Mouse (Mus musculus): Measurements from ENCODE around the gene Rpgrip1.
A peak's percentile ranks its signal among the peaks of the same experiment; 100 is the strongest.
"Not testable (repeated sequence)": the region's sequence is repeated elsewhere in the genome, so short reads cannot be mapped to it uniquely, and the experiment has no call there.

Rpgrip1 gene

GRCm38 (mm10) chr14:52110346-52110745, at the start of gene Rpgrip1:
Gene Rpgrip1 (plus strand): TSS chr14:52110704.
- no peak for DNase-seq (ENCODE audit: low spot score in 2 of 2)

GRCm38 (mm10) chr14:52060800-52061199, 49.7 kb upstream of the Rpgrip1 start:
- DNase-seq (ENCODE audit: low spot score in 2 of 2) = no peak

- DNase-seq (ENCODE audit: low spot score in 2 of 2) = no peak
These were observed 48.7 kb upstream of the Rpgrip1 start for GRCm38 (mm10) chr14:52061798-52062197.

GRCm38 (mm10) chr14:52066135-52066534, 44.4 kb upstream of the Rpgrip1 start:
- DNase-seq (ENCODE audit: low spot score in 2 of 2) = no peak

- DNase-seq (ENCODE audit: low spot score in 2 of 2) = no peak
These were observed 38.8 kb upstream of the Rpgrip1 start for GRCm38 (mm10) chr14:52071599-52072137.

- no peak for DNase-seq (ENCODE audit: low spot score in 2 of 2)
These were observed 27.4 kb upstream of the Rpgrip1 start for GRCm38 (mm10) chr14:52083083-52083482.

- DNase-seq (ENCODE audit: low spot score in 2 of 2) = no peak
These were observed 16.0 kb upstream of the Rpgrip1 start for GRCm38 (mm10) chr14:52094533-52094932.

- not testable (repeated sequence) for DNase-seq (ENCODE audit: low spot score in 2 of 2)
These were observed 13.3 kb upstream of the Rpgrip1 start for GRCm38 (mm10) chr14:52097191-52097590.

- not testable (repeated sequence) for DNase-seq (ENCODE audit: low spot score in 2 of 2)
These were observed 12.1 kb upstream of the Rpgrip1 start for GRCm38 (mm10) chr14:52098387-52098786.

- no peak for DNase-seq (ENCODE audit: low spot score in 2 of 2)
These were observed 10.9 kb upstream of the Rpgrip1 start for GRCm38 (mm10) chr14:52099563-52099962.

GRCm38 (mm10) chr14:52100170-52100960, 10.1 kb upstream of the Rpgrip1 start:
- no peak for DNase-seq (ENCODE audit: low spot score in 2 of 2)

GRCm38 (mm10) chr14:52101285-52102157, 9.0 kb upstream of the Rpgrip1 start:
- DNase-seq (ENCODE audit: low spot score in 2 of 2) = no peak

- no peak for DNase-seq (ENCODE audit: low spot score in 2 of 2)
These were observed 7.0 kb upstream of the Rpgrip1 start for GRCm38 (mm10) chr14:52103474-52103855.

GRCm38 (mm10) chr14:52103856-52104676, 6.4 kb upstream of the Rpgrip1 start, which contains the start of gene Hnrnpc:
Gene Hnrnpc (minus strand): TSS chr14:52104028.
- DNase-seq (ENCODE audit: low spot score in 2 of 2) = peak; percentile 100

GRCm38 (mm10) chr14:52104677-52105285, 5.7 kb upstream of the Rpgrip1 start:
- no peak for DNase-seq (ENCODE audit: low spot score in 2 of 2)

GRCm38 (mm10) chr14:52105308-52105707, 5.2 kb upstream of the Rpgrip1 start:
- no peak for DNase-seq (ENCODE audit: low spot score in 2 of 2)

GRCm38 (mm10) chr14:52106741-52107140, 3.8 kb upstream of the Rpgrip1 start:
- DNase-seq (ENCODE audit: low spot score in 2 of 2) = peak; percentile 39 to 41

GRCm38 (mm10) chr14:52108025-52108424, 2.5 kb upstream of the Rpgrip1 start:
- DNase-seq (ENCODE audit: low spot score in 2 of 2) = no peak

- no peak for DNase-seq (ENCODE audit: low spot score in 2 of 2)
These were observed 3.6 kb downstream of the Rpgrip1 start for GRCm38 (mm10) chr14:52114101-52114500.

- DNase-seq (ENCODE audit: low spot score in 2 of 2) = no peak
These were observed 6.7 kb downstream of the Rpgrip1 start for GRCm38 (mm10) chr14:52117241-52117640.

- DNase-seq (ENCODE audit: low spot score in 2 of 2) = no peak
These were observed 7.9 kb downstream of the Rpgrip1 start for GRCm38 (mm10) chr14:52118456-52118822.
